Comparison of ENCODE assay signal across 6 mouse cellular contexts in the genomic region with DNA sequence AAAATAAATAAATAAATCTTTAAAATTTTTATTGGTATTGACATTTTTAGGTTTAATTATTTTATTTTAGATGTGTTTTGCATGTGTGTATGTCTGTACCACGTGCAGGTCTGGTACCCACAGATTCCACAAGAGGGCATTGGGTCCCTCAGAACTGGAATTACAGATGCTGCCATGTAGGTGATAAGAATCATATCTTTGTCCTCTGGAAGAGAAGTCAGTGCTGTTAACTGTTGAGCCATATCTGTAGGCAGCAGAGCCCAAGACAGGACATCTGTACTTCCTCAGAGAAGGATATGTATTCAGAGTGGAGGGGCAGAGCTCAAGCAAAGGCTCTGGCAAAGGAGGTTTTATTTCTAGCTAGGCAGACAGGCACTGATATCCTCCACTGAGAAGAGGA. TPM values are rescaled to one million over a fixed set of nuclear protein-coding genes. Genes with fewer than 3 reads are reported as not detected.
DNase-seq lines count a peak whose midpoint lies in the region; ATAC-seq and TF ChIP-seq lines count a peak whose summit lies in the region.
"Not testable (repeated sequence)": the region's sequence is repeated elsewhere in the genome, so short reads cannot be mapped to it uniquely, and the experiment has no call there.

No protein-coding gene starts in this region.

- H3K9ac ChIP-seq in liver, embryonic 13.5 days; liver, embryonic 16.5 days (ENCODE audit: low read depth, low read length): not testable (repeated sequence)

- H3K9me3 ChIP-seq in G1E (replicated peaks); heart, embryonic 10.5 days; liver, embryonic 13.5 days (replicated peaks); liver, embryonic 16.5 days (replicated peaks; ENCODE audit: control insufficient read depth, low read length): not testable (repeated sequence)

- not testable (repeated sequence) for H3K4me2 ChIP-seq in liver, embryonic 13.5 days; liver, embryonic 16.5 days (ENCODE audit: low read depth, low read length)

- H3K36me3 ChIP-seq in G1E (replicated peaks) = peaks cover 81% of the 10 kb centered on the region
- H3K36me3 ChIP-seq in heart, embryonic 10.5 days = peaks cover 75% of the 10 kb centered on the region
- peaks cover 83% of the 10 kb centered on the region for H3K36me3 ChIP-seq in liver, embryonic 13.5 days
- peaks cover 50% of the 10 kb centered on the region for H3K36me3 ChIP-seq in liver, embryonic 16.5 days (ENCODE audit: control insufficient read depth, insufficient read depth)

- not testable (repeated sequence) for H3K27ac ChIP-seq in heart, embryonic 10.5 days; liver, embryonic 13.5 days; liver, embryonic 16.5 days (ENCODE audit: low read length)

- peak; percentile 89 for ATAC-seq in G1E (ENCODE audit: extremely low read depth, insufficient number of reproducible peaks, low FRiP score, poor library complexity, severe bottlenecking)
- ATAC-seq in liver, embryonic 13.5 days (ENCODE audit: low read depth) = peak; percentile 89
- peak; percentile 73 for ATAC-seq in liver, embryonic 16.5 days (ENCODE audit: low read depth)
- peak; percentile 94 for ATAC-seq in megakaryocyte progenitor cell, adult 5-6 weeks (replicated peaks; ENCODE audit: poor library complexity)

- 88% methylated on average over 1 of the region's 1 CpGs for WGBS in heart, embryonic 10.5 days
- 35% methylated on average over 1 of the region's 1 CpGs for WGBS in liver, embryonic 13.5 days (ENCODE audit: insufficient replicate concordance)
- WGBS in liver, embryonic 16.5 days (ENCODE audit: insufficient replicate concordance) = 44% methylated on average over 1 of the region's 1 CpGs

- not testable (repeated sequence) for H3K27me3 ChIP-seq in G1E (ENCODE audit: insufficient read depth, low read length); heart, embryonic 10.5 days (ENCODE audit: insufficient read depth, poor library complexity, severe bottlenecking); liver, embryonic 13.5 days; liver, embryonic 16.5 days (ENCODE audit: control insufficient read depth, insufficient read depth, low read depth, low read length)

- not testable (repeated sequence) for H3K4me3 ChIP-seq in G1E (ENCODE audit: low read depth, low read length); heart, embryonic 10.5 days; liver, embryonic 13.5 days (replicated peaks); liver, embryonic 16.5 days (ENCODE audit: low read depth, low read length)

- not testable (repeated sequence) for H3K4me1 ChIP-seq in G1E (ENCODE audit: insufficient read depth, low read depth, low read length); heart, embryonic 10.5 days; liver, embryonic 13.5 days (replicated peaks); liver, embryonic 16.5 days (ENCODE audit: control insufficient read depth, low read depth, low read length)

- TF ChIP-seq CTCF in G1E (IDR thresholded peaks at IDR 0.05; ENCODE audit: low read depth, low read length) = not testable (repeated sequence)

- not testable (repeated sequence) for DNase-seq in G1E (ENCODE audit: low spot score)
- DNase-seq in c-Kit-positive CD71-positive TER-119-negative erythroid progenitor cells, embryonic 14.5 days (ENCODE audit: low read depth) = peak; percentile 42
- peak; percentile 31 for DNase-seq in heart, embryonic 10.5 days (ENCODE audit: low spot score)
- peak; percentile 20 for DNase-seq in liver, embryonic 13.5 days

RNA-seq across cellular contexts. Expression of a gene that starts 49.1 kb away (rescaled TPM):
- total RNA-seq in G1E (2014; fragmentation: Nextera tagmentation) (162 and 172 TPM in 2 replicates), G1E (2017) (35.4 and 42.0 TPM in 2 replicates)
- 90.5 and 129 TPM in 2 replicates for polyA plus RNA-seq in G1E (2012)
- polyA plus RNA-seq in heart, embryonic 10.5 days (2016; fragmentation: Nextera tagmentation; extraction: Ambion mirVana) = 41.3 and 46.9 TPM in 2 replicates
- polyA plus RNA-seq in liver, embryonic 13.5 days (2015; fragmentation: Nextera tagmentation; extraction: Ambion mirVana) = 15.7 and 19.1 TPM in 2 replicates
- 21.8 and 25.1 TPM in 2 replicates for polyA plus RNA-seq in liver, embryonic 16.5 days (2015; fragmentation: Nextera tagmentation; extraction: Ambion mirVana)
- 94.1 and 115 TPM in 2 replicates for total RNA-seq in megakaryocyte progenitor cell, adult 5-6 weeks (2015)
- total RNA-seq in megakaryocyte progenitor cell, adult 5-6 weeks (2017) = 41.0 and 41.7 TPM in 2 replicates

RNA-seq across cellular contexts. Expression of a gene that starts 59.0 kb away (rescaled TPM):
- 17.8 and 19.5 TPM in 2 replicates for total RNA-seq in G1E (2014; fragmentation: Nextera tagmentation)
- total RNA-seq in G1E (2017) = 72.6 and 72.9 TPM in 2 replicates
- polyA plus RNA-seq in G1E (2012) = 143 and 177 TPM in 2 replicates
- 46.6 and 49.8 TPM in 2 replicates for polyA plus RNA-seq in heart, embryonic 10.5 days (2016; fragmentation: Nextera tagmentation; extraction: Ambion mirVana)
- 39.6 and 39.8 TPM in 2 replicates for polyA plus RNA-seq in liver, embryonic 13.5 days (2015; fragmentation: Nextera tagmentation; extraction: Ambion mirVana)
- polyA plus RNA-seq in liver, embryonic 16.5 days (2015; fragmentation: Nextera tagmentation; extraction: Ambion mirVana) = 24.5 and 24.6 TPM in 2 replicates
- 20.1 and 22.3 TPM in 2 replicates for total RNA-seq in megakaryocyte progenitor cell, adult 5-6 weeks (2015)
- total RNA-seq in megakaryocyte progenitor cell, adult 5-6 weeks (2017) = 60.3 and 68.1 TPM in 2 replicates
